Mouse (Mus musculus): ENCODE results near the gene Larp1b.

Gene Larp1b

GRCm38 (mm10) chr3:41021980-41022379, 72.4 kb downstream of the Larp1b start:
- DNase-seq (ENCODE audit: low spot score), result no peak

- no peak for DNase-seq (ENCODE audit: low spot score)
Measured at GRCm38 (mm10) chr3:41030705-41031104, 81.1 kb downstream of the Larp1b start.

- no peak for DNase-seq (ENCODE audit: low spot score)
Measured at GRCm38 (mm10) chr3:41031286-41032210, 81.9 kb downstream of the Larp1b start.

GRCm38 (mm10) chr3:41038297-41038916, 88.8 kb downstream of the Larp1b start:
- no peak for DNase-seq (ENCODE audit: low spot score)

- no peak for DNase-seq (ENCODE audit: low spot score)
Measured at GRCm38 (mm10) chr3:41041241-41041640, 91.6 kb downstream of the Larp1b start.

- DNase-seq (ENCODE audit: low spot score), result peak; percentile 69
Measured at GRCm38 (mm10) chr3:41042195-41042938, 92.7 kb downstream of the Larp1b start.

GRCm38 (mm10) chr3:41043756-41044354, 94.2 kb downstream of the Larp1b start:
- no peak for DNase-seq (ENCODE audit: low spot score)

- no peak for DNase-seq (ENCODE audit: low spot score)
Measured at GRCm38 (mm10) chr3:41047838-41048237, 98.2 kb downstream of the Larp1b start.

- no peak for DNase-seq (ENCODE audit: low spot score)
Measured at GRCm38 (mm10) chr3:41053334-41053733, 103.7 kb downstream of the Larp1b start.

- no peak for DNase-seq (ENCODE audit: low spot score)
Measured at GRCm38 (mm10) chr3:41058395-41058794, 108.8 kb downstream of the Larp1b start.

- no peak for DNase-seq (ENCODE audit: low spot score)
Measured at GRCm38 (mm10) chr3:41059249-41059648, 109.6 kb downstream of the Larp1b start.

GRCm38 (mm10) chr3:41061831-41062565, 112.4 kb downstream of the Larp1b start:
- no peak for DNase-seq (ENCODE audit: low spot score)

- no peak for DNase-seq (ENCODE audit: low spot score)
Measured at GRCm38 (mm10) chr3:41062758-41063157, 113.1 kb downstream of the Larp1b start.

GRCm38 (mm10) chr3:41065320-41065719, 115.7 kb downstream of the Larp1b start:
- no peak for DNase-seq (ENCODE audit: low spot score)

- DNase-seq (ENCODE audit: low spot score), result no peak
Measured at GRCm38 (mm10) chr3:41070519-41070918, 120.9 kb downstream of the Larp1b start.

- DNase-seq (ENCODE audit: low spot score), result no peak
Measured at GRCm38 (mm10) chr3:41075376-41075775, 125.7 kb downstream of the Larp1b start.

- no peak for DNase-seq (ENCODE audit: low spot score)
Measured at GRCm38 (mm10) chr3:41078673-41079072, 129.0 kb downstream of the Larp1b start.

- peak; percentile 31 for DNase-seq (ENCODE audit: low spot score)
Measured at GRCm38 (mm10) chr3:41080724-41081123, 131.1 kb downstream of the Larp1b start.

- peak; percentile 60 for DNase-seq (ENCODE audit: low spot score)
Measured at GRCm38 (mm10) chr3:41081474-41082301, 132.1 kb downstream of the Larp1b start.

- peak; percentile 47 for DNase-seq (ENCODE audit: low spot score)
Measured at GRCm38 (mm10) chr3:41082520-41082884, 132.9 kb downstream of the Larp1b start.
